Mouse (Mus musculus) hindbrain, postnatal 0 days (tissue): ENCODE data around the gene Dag1. TPM values are rescaled to one million over a fixed set of nuclear protein-coding genes. Genes with fewer than 3 reads are reported as not detected.
A peak's percentile ranks its signal among the peaks of the same experiment; 100 is the strongest.

Source experiments
- ATAC-seq: fragments of 200-750 bp; cut with Nextera tagmentation; 2 replicates; pipeline ENCODE4 v1.8.0; 2017; ENCODE audit warnings: mild to moderate bottlenecking, moderate TSS enrichment, moderate library complexity
- DNase-seq: peaks from one replicate; pipeline ENCODE4 v3.0.0-alpha.2; 2015; ENCODE audit warnings: low spot score
- H3K27ac ChIP-seq: fragments of 300-500 bp; sonication (generic); 2 replicates; pipeline ENCODE4 v1.5.1; 2014; ENCODE audit warnings: mild to moderate bottlenecking
- H3K27me3 ChIP-seq: fragments of 300-500 bp; sonication (generic); 2 replicates; pipeline ENCODE4 v1.6.1; 2014; ENCODE audit warnings: low read length, mixed read lengths; ENCODE audit not compliant: insufficient read depth
- H3K36me3 ChIP-seq: fragments of 300-500 bp; sonication (generic); 2 replicates; pipeline ENCODE4 v1.6.1; 2014; ENCODE audit warnings: low read length, mixed read lengths; ENCODE audit not compliant: insufficient read depth
- H3K4me1 ChIP-seq: fragments of 300-500 bp; sonication (generic); 2 replicates; pipeline ENCODE4 v1.6.1; 2014; ENCODE audit warnings: antibody characterized with exemption, low read length, mixed read lengths; ENCODE audit not compliant: insufficient read depth
- H3K4me2 ChIP-seq: fragments of 300-500 bp; sonication (generic); 2 replicates; pipeline ENCODE4 v1.6.1; 2014; ENCODE audit warnings: low read depth, mild to moderate bottlenecking, low read length, moderate library complexity, mixed read lengths
- H3K4me3 ChIP-seq: fragments of 300-500 bp; sonication (generic); 2 replicates; pipeline ENCODE4 v1.5.1; 2014; ENCODE audit warnings: low read length
- H3K9ac ChIP-seq: fragments of 300-500 bp; sonication (generic); replicated peaks from 2 replicates; pipeline ENCODE4 v1.6.1; 2014; ENCODE audit warnings: mild to moderate bottlenecking, low read length, moderate library complexity, mixed read lengths
- H3K9me3 ChIP-seq: fragments of 300-500 bp; sonication (generic); 2 replicates; pipeline ENCODE4 v1.6.1; 2016; ENCODE audit warnings: low read length, mixed read lengths
- CTCF ChIP-seq: IDR thresholded peaks from 2 replicates; pipeline ENCODE4 v1.5.1; 2016; ENCODE audit warnings: antibody characterized with exemption, control low read depth, low read depth
- WGBS: fragments of 180-500 bp; shearing (Covaris S2); extraction: QIAGEN DNeasy Blood & Tissue Kit; methylation state at CpG from one replicate; pipeline ENCODE4 v1.1.7; 2014; 5-methylcytosine and 5-hydroxymethylcytosine counted together
- polyA plus RNA-seq: library from polyadenylated mRNA; unstranded; fragments of >200 nt; fragmentation: Nextera tagmentation; extraction: Ambion mirVana; gene quantifications from 2 replicates; pipeline ENCODE4 v1.2.1, GENCODE M21; 2015
- total RNA-seq: library from RNA; depleted of rRNA; stranded (reverse); fragments of >200 nt; gene quantifications from 2 replicates; pipeline ENCODE4 v1.2.3, GENCODE M21; 2014

Dag1 gene
- total and polyA plus RNA-seq, 2 experiments from 2014 or later, result 76.3 to 127 TPM

DNA sequence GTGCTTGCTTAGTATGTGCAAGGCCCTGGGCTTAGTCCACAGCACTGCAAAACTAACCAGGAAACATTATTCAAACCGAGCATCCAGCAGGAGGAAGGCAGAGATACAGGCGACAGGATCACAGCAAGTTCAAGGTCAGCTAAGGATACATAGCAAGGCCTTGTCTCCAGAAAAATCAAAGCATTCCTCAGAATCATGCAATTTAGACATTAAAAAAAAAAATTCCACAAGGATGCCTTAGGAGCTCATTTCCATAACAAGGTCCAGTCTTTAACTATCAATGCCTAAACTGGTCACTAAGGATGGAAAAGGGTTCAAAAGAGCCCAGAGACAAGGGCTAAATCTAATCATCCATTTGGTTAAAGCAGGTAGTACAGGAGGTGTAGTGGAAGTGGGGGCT, 38.6 kb downstream of the Dag1 start:
- Histone ChIP-seq H3K4me1 (no peaks in the 10 kb centered on the region), H3K4me2 (no peak overlapping the region), H3K9ac (no peak overlapping the region), H3K4me3 (no peak overlapping the region), H3K27me3 (no peaks in the 10 kb centered on the region), H3K9me3 (no peaks in the 10 kb centered on the region), H3K36me3 (no peaks in the 10 kb centered on the region), H3K27ac (no peak overlapping the region)
- WGBS, result 74% methylated on average over 2 of the region's 2 CpGs
- ATAC-seq, result no peak
- no peak for TF ChIP-seq CTCF
- no peak for DNase-seq

DNA sequence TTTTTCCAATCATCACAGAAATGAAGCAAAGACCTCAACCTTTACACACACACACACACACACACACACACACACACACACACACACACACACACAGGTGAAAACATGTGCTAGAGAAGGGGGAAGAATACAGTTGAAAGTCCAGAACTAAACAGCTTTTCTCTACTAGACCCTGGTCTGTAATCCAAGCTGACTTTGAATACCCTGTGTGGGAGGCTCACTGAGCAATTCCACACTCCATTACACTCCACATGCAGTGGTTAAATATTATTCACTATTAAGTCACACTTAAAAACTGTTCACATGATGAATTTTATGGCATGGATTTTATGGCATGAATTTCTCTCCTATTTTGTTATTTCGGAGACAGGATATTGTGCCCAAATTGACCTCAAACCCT, 40.1 kb downstream of the Dag1 start:
- no peak overlapping the region for H3K4me2 ChIP-seq
- H3K27me3 ChIP-seq, result no peaks in the 10 kb centered on the region
- ATAC-seq (no peak), DNase-seq (no peak)
- no peaks in the 10 kb centered on the region for H3K9me3 ChIP-seq
- no peaks in the 10 kb centered on the region for H3K36me3 ChIP-seq
- 94% methylated on average over 1 of the region's 1 CpGs for WGBS
- no peak for TF ChIP-seq CTCF
- H3K4me1 ChIP-seq, result no peaks in the 10 kb centered on the region
- H3K4me3 ChIP-seq, result no peak overlapping the region
- H3K9ac ChIP-seq, result no peak overlapping the region
- no peak overlapping the region for H3K27ac ChIP-seq

DNA sequence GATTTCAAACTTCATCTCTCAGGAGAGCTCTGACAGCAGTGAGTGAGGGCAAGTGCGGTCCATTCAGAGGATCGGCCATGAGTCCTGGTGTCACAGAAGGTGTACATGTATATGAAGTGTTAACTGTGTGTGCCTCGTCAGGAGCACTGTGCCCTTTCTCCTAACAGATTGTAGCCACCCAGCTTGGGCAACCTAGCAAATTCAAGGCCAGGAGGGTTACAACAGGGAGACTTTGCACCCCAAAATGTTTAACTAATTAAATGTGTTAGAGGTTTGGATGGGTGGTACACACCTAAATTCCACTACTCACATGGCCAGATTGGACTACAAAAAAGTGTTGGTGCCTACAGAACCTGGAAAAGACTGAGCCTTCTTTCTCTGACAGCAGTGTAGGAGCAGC, 42.2 kb downstream of the Dag1 start:
- no peak overlapping the region for H3K4me2 ChIP-seq
- no peaks in the 10 kb centered on the region for H3K27me3 ChIP-seq
- H3K27ac ChIP-seq, result no peak overlapping the region
- no peaks in the 10 kb centered on the region for H3K4me1 ChIP-seq
- ATAC-seq, result no peak
- H3K4me3 ChIP-seq, result no peak overlapping the region
- no peak for DNase-seq
- no peaks in the 10 kb centered on the region; the same call in 1 of the 2 replicates for H3K36me3 ChIP-seq
- no peak overlapping the region for H3K9ac ChIP-seq
- WGBS, result 91% methylated on average over 3 of the region's 3 CpGs
- no peak for TF ChIP-seq CTCF
- H3K9me3 ChIP-seq, result no peaks in the 10 kb centered on the region

DNA sequence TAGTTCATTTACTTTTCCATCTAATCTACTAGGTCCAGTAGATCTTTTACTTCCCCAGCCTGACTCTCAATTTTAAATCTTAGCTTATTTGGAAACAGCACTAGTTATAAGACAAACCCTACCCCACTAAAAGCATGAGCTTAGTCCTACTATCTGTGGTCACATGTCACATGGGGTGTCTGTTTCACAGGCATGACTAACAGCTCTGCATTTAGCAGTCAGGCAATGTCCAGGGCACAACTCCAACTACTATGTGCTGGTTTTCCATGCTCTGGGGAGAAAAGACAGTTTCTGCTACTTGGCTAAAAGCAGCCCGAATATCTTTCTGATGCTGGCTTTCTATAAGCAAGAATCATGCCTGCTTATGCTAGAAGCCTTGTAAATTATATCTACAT, 43.4 kb downstream of the Dag1 start:
- Histone ChIP-seq H3K4me2 (no peak overlapping the region), H3K27me3 (no peaks in the 10 kb centered on the region), H3K9me3 (no peaks in the 10 kb centered on the region), H3K27ac (no peak overlapping the region), H3K36me3 (no peaks in the 10 kb centered on the region; the same call in 1 of the 2 replicates), H3K9ac (no peak overlapping the region), H3K4me3 (no peak overlapping the region), H3K4me1 (no peaks in the 10 kb centered on the region)
- no peak for TF ChIP-seq CTCF
- ATAC-seq (no peak), DNase-seq (peak; percentile 39)
- 61% methylated on average over 1 of the region's 1 CpGs for WGBS

DNA sequence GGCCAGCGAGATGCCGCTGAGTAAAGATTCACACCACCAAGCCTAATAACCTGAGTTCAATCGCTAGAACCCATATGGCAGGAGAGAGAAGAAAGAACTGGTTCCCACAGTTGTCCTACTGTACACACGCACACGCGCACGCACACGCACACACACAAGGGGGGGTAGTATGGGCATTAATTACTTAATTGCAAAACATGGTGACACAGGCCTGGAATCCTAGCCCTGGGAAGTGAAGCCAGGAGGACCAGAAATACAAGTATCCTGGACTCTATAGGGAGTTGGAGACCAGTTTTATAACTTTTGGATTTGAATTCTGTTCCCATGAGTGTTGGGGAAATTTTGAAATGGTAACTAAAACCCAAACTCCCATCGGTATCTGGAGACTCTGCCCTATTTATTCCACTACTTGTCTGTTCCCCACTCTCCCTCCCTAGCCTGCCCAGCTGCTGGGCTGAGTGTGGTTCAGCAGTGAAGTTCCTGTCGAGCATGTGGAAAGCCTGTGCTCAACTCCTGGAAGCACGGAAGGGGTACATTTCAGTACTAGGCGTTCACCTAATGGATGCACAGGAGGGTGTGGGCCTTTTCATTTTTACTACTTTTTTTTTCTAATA, 43.9 kb downstream of the Dag1 start:
- Histone ChIP-seq H3K4me2 (no peak overlapping the region), H3K4me1 (no peaks in the 10 kb centered on the region), H3K27ac (no peak overlapping the region), H3K9ac (no peak overlapping the region), H3K27me3 (no peaks in the 10 kb centered on the region), H3K4me3 (no peak overlapping the region), H3K36me3 (no peaks in the 10 kb centered on the region; the same call in 1 of the 2 replicates), H3K9me3 (no peaks in the 10 kb centered on the region)
- ATAC-seq, result no peak
- 87% methylated on average over 12 of the region's 12 CpGs for WGBS
- no peak for TF ChIP-seq CTCF
- no peak for DNase-seq

DNA sequence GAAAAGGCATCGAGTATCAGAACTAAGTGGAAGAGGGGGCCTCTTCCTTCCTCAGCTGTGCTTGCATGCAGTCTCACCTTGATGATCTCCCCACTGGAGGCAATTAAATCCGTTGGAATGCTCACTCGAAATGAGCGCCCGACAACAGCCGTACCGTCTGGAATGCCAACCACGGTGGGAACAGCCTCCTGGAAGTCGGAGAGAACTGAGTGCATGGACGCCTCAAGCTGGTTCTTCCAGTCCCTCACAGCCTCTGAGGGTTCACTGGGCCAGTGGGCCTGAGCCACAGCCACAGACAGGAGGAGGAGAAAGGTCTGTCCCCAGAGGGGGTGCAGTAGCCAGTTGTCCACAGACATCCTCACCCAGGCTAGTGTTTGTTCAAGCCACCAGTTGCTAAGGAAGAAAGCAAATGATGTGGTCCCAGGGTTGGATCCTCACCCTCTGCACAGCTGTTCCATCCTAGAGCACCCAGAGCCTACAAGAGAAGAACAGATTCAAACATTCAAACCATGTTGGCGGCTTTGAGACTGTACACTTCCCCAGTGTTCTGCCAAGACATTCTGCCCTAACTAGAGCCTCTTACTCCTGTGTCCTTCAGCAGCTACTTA, 45.7 kb downstream of the Dag1 start:
- Histone ChIP-seq H3K9ac (no peak overlapping the region), H3K27me3 (no peaks in the 10 kb centered on the region), H3K9me3 (no peaks in the 10 kb centered on the region), H3K4me3 (no peak overlapping the region), H3K27ac (no peak overlapping the region), H3K4me1 (peaks cover 1% of the 10 kb centered on the region; the same call in 1 of the 2 replicates), H3K4me2 (no peak overlapping the region), H3K36me3 (no peaks in the 10 kb centered on the region; the same call in 1 of the 2 replicates)
- ATAC-seq, result no peak
- TF ChIP-seq CTCF, result no peak
- DNase-seq, result no peak
- 66% methylated on average over 11 of the region's 11 CpGs for WGBS

DNA sequence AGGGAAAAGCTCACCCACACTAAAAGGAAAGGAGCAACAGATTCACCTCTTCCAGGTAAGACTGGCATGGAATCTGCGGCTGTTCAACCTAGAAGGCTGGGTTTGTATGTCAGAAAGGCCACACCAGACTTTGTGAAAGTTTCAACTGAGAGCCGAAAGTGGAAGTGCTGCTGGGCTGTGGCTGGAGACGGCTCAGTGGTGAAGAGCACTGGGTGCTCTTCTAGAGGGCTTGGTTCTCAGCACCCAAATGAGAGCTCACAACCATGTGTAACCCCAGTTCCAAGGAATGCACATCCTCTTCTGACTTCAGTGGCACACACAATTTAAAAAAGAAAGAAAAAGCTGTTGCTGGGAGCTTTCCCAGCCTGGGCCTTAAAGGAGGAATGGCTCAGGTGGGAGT, 46.4 kb downstream of the Dag1 start:
- DNase-seq (no peak), ATAC-seq (no peak)
- Histone ChIP-seq H3K4me3 (no peak overlapping the region), H3K9ac (no peak overlapping the region), H3K36me3 (no peaks in the 10 kb centered on the region; the same call in 1 of the 2 replicates), H3K4me2 (no peak overlapping the region), H3K4me1 (peaks cover 3% of the 10 kb centered on the region; the same call in 1 of the 2 replicates), H3K9me3 (no peaks in the 10 kb centered on the region), H3K27ac (no peak overlapping the region), H3K27me3 (no peaks in the 10 kb centered on the region)
- no peak for TF ChIP-seq CTCF
- WGBS, result 96% methylated on average over 3 of the region's 3 CpGs
